Comparison of ENCODE assay signal across 13 mouse cellular contexts in genomic region chr9:43970043-43970795, GRCm38 (mm10).
DNase-seq lines count a peak whose midpoint lies in the region; ATAC-seq lines count a peak whose summit lies in the region.
"Had no signal": no experiment of that assay in that cellular context is flagged by ENCODE, and none has a peak within 500 bp of the region (broad histone marks: within the 10 kb centered on the region; RNA-seq: fewer than 3 reads in every experiment).

No protein-coding gene starts in this region.

- 54% methylated on average over 9 of the region's 9 CpGs for WGBS in hindbrain, embryonic 10.5 days
- 19% methylated on average over 9 of the region's 9 CpGs for WGBS in midbrain, embryonic 16.5 days

- peak; percentile 44 for DNase-seq in embryo, embryonic 10.5 days (ENCODE audit: low spot score)
- no peak for DNase-seq in embryo, embryonic 9.5 days (ENCODE audit: extremely low spot score)
- DNase-seq in cerebellum, adult 11-12 months, result peak; percentile 59
- DNase-seq in hindbrain, embryonic 10.5 days (ENCODE audit: low spot score), result peak; percentile 36
- no peak for DNase-seq in urinary bladder, postnatal 10 days (ENCODE audit: low spot score)
- DNase-seq in urinary bladder, postnatal 36 days (ENCODE audit: low spot score in 2 of 2), result no peak
- DNase-seq in adrenal gland, postnatal 10 days, result no peak
- DNase-seq: adrenal gland, adult 2 months; heart, postnatal 14 days; kidney, postnatal 14 days; lung, adult 2 months; thymus, postnatal 36 days had no signal

- H3K36me3 ChIP-seq in hindbrain, embryonic 10.5 days, result no peaks in the 10 kb centered on the region
- no peaks in the 10 kb centered on the region for H3K36me3 ChIP-seq in midbrain, embryonic 16.5 days (ENCODE audit: control insufficient read depth, insufficient read depth, low read length)

- H3K4me2 ChIP-seq in midbrain, embryonic 16.5 days (ENCODE audit: low read length), result peak overlapping the region; percentile 40

- peaks cover 30% of the 10 kb centered on the region for H3K4me1 ChIP-seq in hindbrain, embryonic 10.5 days (replicated peaks)
- peaks cover 20% of the 10 kb centered on the region for H3K4me1 ChIP-seq in midbrain, embryonic 16.5 days (ENCODE audit: control insufficient read depth, insufficient read depth, low read length)

- no peaks in the 10 kb centered on the region for H3K9me3 ChIP-seq in hindbrain, embryonic 10.5 days
- H3K9me3 ChIP-seq in midbrain, embryonic 16.5 days (replicated peaks; ENCODE audit: control insufficient read depth, low read length, poor library complexity, severe bottlenecking), result no peaks in the 10 kb centered on the region

- peak overlapping the region; percentile 76 for H3K27ac ChIP-seq in hindbrain, embryonic 10.5 days
- peak overlapping the region; percentile 44; the same call in 1 of the 2 replicates for H3K27ac ChIP-seq in midbrain, embryonic 16.5 days (ENCODE audit: low read length)

- peak overlapping the region; percentile 39 for H3K9ac ChIP-seq in midbrain, embryonic 16.5 days (ENCODE audit: low read depth, low read length)

- ATAC-seq in midbrain, embryonic 16.5 days, result peak; percentile 62

- H3K4me3 ChIP-seq in hindbrain, embryonic 10.5 days, result peak overlapping the region; percentile 29; the same call in 1 of the 2 replicates
- H3K4me3 ChIP-seq in midbrain, embryonic 16.5 days (ENCODE audit: low read depth, low read length), result no peak overlapping the region

- 0 out of 2 replicates have a peak, but pooled peaks cover 3% of the 10 kb centered on the region for H3K27me3 ChIP-seq in hindbrain, embryonic 10.5 days (ENCODE audit: insufficient read depth, poor library complexity, severe bottlenecking)
- H3K27me3 ChIP-seq in midbrain, embryonic 16.5 days (ENCODE audit: control insufficient read depth, insufficient read depth, low read depth, low read length), result no peaks in the 10 kb centered on the region

Comparison
In these comparisons a context has a peak if more than half of its experiments do, and no peak if none do; other contexts are left out.
1. DNase-seq: peak in embryo, embryonic 10.5 days (single experiment), cerebellum, adult 11-12 months (single experiment) and hindbrain, embryonic 10.5 days (single experiment); none in embryo, embryonic 9.5 days (single experiment), urinary bladder, postnatal 10 days (single experiment), urinary bladder, postnatal 36 days (0 of 2) and adrenal gland, postnatal 10 days (single experiment).